Mouse (Mus musculus): Measurements from ENCODE around the gene 1700030K09Rik.

DNA sequence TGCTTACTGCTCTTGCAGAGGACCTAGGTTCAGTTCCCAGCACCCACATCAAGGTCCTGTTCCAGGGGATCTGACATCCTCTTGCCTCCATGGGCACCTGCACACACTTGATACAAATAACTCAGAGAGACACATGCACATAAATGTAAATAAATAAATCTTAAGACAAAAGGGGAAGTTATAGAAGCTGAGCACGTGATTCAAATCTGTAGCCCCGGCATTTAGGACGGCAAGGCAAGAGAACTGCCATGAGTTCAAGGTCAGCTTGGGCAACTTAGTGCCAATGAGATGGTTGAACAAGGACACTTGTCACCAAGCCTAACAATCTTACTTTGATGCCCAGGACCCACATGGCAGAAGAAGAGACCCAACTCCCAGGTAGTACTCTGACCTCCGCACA lies 25.6 kb upstream of the 1700030K09Rik start:
- no peak for TF ChIP-seq POLR2A (IDR thresholded peaks at IDR 0.05; ENCODE audit: insufficient read length, low read depth)
- TF ChIP-seq MYOD1 (IDR thresholded peaks at IDR 0.05; ENCODE audit: control insufficient read depth in 1 of 3, insufficient read length in 2 of 3, low read depth in 2 of 3): no peak
- TF ChIP-seq USF1 (IDR thresholded peaks at IDR 0.05; ENCODE audit: low read depth): no peak
- TF ChIP-seq MYOG (IDR thresholded peaks at IDR 0.05; ENCODE audit: control insufficient read depth in 1 of 3, insufficient read depth in 1 of 3, insufficient read length in 2 of 3, low read depth in 2 of 3): no peak
- no peak for TF ChIP-seq SRF (IDR thresholded peaks at IDR 0.05; ENCODE audit: control insufficient read depth, insufficient read length, low read depth)
- TF ChIP-seq CEBPB (IDR thresholded peaks at IDR 0.05; ENCODE audit: insufficient read depth, poor library complexity, severe bottlenecking): no peak
